Mouse (Mus musculus) limb, embryonic 11.5 days (tissue): ENCODE data around the gene Rin3. TPM values are rescaled to one million over a fixed set of nuclear protein-coding genes. Genes with fewer than 3 reads are reported as not detected.
A peak's percentile ranks its signal among the peaks of the same experiment; 100 is the strongest.

Experiments
- ATAC-seq: fragments of 200-750 bp; cut with Nextera tagmentation; 2 replicates; pipeline ENCODE4 v1.8.0; 2017; ENCODE audit warnings: low read depth; ENCODE audit not compliant: insufficient number of reproducible peaks, low FRiP score, low TSS enrichment
- DNase-seq: peaks from one replicate; pipeline ENCODE4 v3.0.0-alpha.2; 2015; ENCODE audit warnings: low spot score
- H3K27ac ChIP-seq: fragments of 300-500 bp; sonication (generic); replicated peaks from 2 replicates; pipeline ENCODE4 v1.5.1; 2014; ENCODE audit warnings: low read depth, mild to moderate bottlenecking, low read length
- H3K27me3 ChIP-seq: fragments of 300-500 bp; sonication (generic); 2 replicates; pipeline ENCODE4 v1.6.1; 2014; ENCODE audit warnings: mild to moderate bottlenecking, low read length, mixed read lengths; ENCODE audit not compliant: control insufficient read depth, insufficient read depth
- H3K36me3 ChIP-seq: fragments of 300-500 bp; sonication (generic); 2 replicates; pipeline ENCODE4 v1.6.1; 2014; ENCODE audit warnings: mild to moderate bottlenecking, low read length, moderate library complexity, mixed read lengths; ENCODE audit not compliant: control insufficient read depth, insufficient read depth
- H3K4me1 ChIP-seq: fragments of 300-500 bp; sonication (generic); 2 replicates; pipeline ENCODE4 v1.6.1; 2014; ENCODE audit warnings: low read length, mixed read lengths; ENCODE audit not compliant: control insufficient read depth, insufficient read depth
- H3K4me2 ChIP-seq: fragments of 300-500 bp; sonication (generic); 2 replicates; pipeline ENCODE4 v1.6.1; 2014; ENCODE audit warnings: low read depth, mild to moderate bottlenecking, moderate library complexity; ENCODE audit not compliant: severe bottlenecking
- H3K4me3 ChIP-seq: fragments of 300-500 bp; sonication (generic); 2 replicates; pipeline ENCODE4 v1.5.1; 2014; ENCODE audit warnings: low read depth, low read length
- H3K9ac ChIP-seq: fragments of 300-500 bp; sonication (generic); 2 replicates; pipeline ENCODE4 v1.6.1; 2014; ENCODE audit warnings: mild to moderate bottlenecking, low read length
- H3K9me3 ChIP-seq: fragments of 300-500 bp; sonication (generic); 2 replicates; pipeline ENCODE4 v1.6.1; 2016; ENCODE audit warnings: low read length; ENCODE audit not compliant: control insufficient read depth
- WGBS: fragments of 180-500 bp; shearing (Covaris S2); extraction: QIAGEN DNeasy Blood & Tissue Kit; methylation state at CpG from one replicate; pipeline ENCODE4 v1.1.7; 2014; 5-methylcytosine and 5-hydroxymethylcytosine counted together
- polyA plus RNA-seq: library from polyadenylated mRNA; unstranded; fragments of >200 nt; fragmentation: Nextera tagmentation; extraction: Ambion mirVana; gene quantifications from 2 replicates; pipeline ENCODE4 v1.2.1, GENCODE M21; 2014

Rin3 gene
- polyA plus RNA-seq, 1 experiment from 2014 or later: 4.2 TPM

DNA sequence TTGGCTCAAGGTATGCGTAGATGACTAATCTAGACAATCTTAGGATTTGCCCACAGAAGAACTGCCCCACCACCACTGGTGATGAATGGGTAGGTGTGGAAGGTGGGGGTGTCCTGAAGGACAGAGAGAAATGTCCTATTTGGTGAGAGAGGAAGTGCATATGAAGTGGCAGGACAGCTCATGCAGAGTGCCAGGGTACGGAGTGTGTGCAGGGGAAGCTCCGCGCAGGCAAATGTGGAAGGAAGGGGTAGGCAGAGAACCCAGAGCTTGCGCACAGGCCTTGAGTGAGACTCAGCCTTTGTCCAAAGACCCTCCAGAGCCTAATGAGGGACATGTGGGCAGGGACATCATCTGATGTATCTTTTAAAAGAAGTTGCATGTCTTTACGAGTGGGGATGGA is 57.6 kb downstream of the Rin3 start:
- H3K9ac ChIP-seq: no peak overlapping the region
- H3K27me3 ChIP-seq: no peaks in the 10 kb centered on the region
- no peaks in the 10 kb centered on the region for H3K36me3 ChIP-seq
- no peak overlapping the region for H3K4me2 ChIP-seq
- no peak for DNase-seq
- no peaks in the 10 kb centered on the region for H3K9me3 ChIP-seq
- WGBS: 90% methylated on average over 6 of the region's 6 CpGs
- H3K4me1 ChIP-seq: peaks cover 3% of the 10 kb centered on the region; the same call in 1 of the 2 replicates
- no peak overlapping the region for H3K27ac ChIP-seq
- H3K4me3 ChIP-seq: no peak overlapping the region
- no peak for ATAC-seq

GRCm38 (mm10) chr12:102342147-102342546 is 59.3 kb downstream of the Rin3 start:
- no peak overlapping the region for H3K4me3 ChIP-seq
- no peak overlapping the region for H3K9ac ChIP-seq
- H3K27ac ChIP-seq: no peak overlapping the region
- no peak for ATAC-seq
- peaks cover 3% of the 10 kb centered on the region; the same call in 1 of the 2 replicates for H3K4me1 ChIP-seq
- WGBS: 65% methylated on average over 2 of the region's 2 CpGs
- no peaks in the 10 kb centered on the region for H3K36me3 ChIP-seq
- H3K27me3 ChIP-seq: no peaks in the 10 kb centered on the region
- no peak for DNase-seq
- no peaks in the 10 kb centered on the region for H3K9me3 ChIP-seq
- H3K4me2 ChIP-seq: no peak overlapping the region

- 65% methylated on average over 3 of the region's 3 CpGs for WGBS
- Histone ChIP-seq H3K4me1 (peaks cover 3% of the 10 kb centered on the region; the same call in 1 of the 2 replicates), H3K36me3 (no peaks in the 10 kb centered on the region), H3K9ac (no peak overlapping the region), H3K4me3 (no peak overlapping the region), H3K27me3 (no peaks in the 10 kb centered on the region), H3K9me3 (no peaks in the 10 kb centered on the region), H3K27ac (no peak overlapping the region), H3K4me2 (no peak overlapping the region)
- ATAC-seq: no peak
- DNase-seq: no peak
Measured at GRCm38 (mm10) chr12:102342602-102343001, 59.8 kb downstream of the Rin3 start.

- no peak for ATAC-seq
Measured at GRCm38 (mm10) chr12:102345031-102345815, 62.4 kb downstream of the Rin3 start.

GRCm38 (mm10) chr12:102346507-102346906 is 63.7 kb downstream of the Rin3 start:
- no peak for ATAC-seq
- peak; percentile 62 for DNase-seq

More at GRCm38 (mm10) chr12:102345031-102345815, 62.4 kb downstream of the Rin3 start:
- Histone ChIP-seq H3K36me3 (no peaks in the 10 kb centered on the region), H3K27ac (0 out of 2 replicates have a peak overlapping the region, but pooled peaks have one; percentile 8), H3K27me3 (no peaks in the 10 kb centered on the region), H3K4me2 (no peak overlapping the region), H3K4me1 (peaks cover 3% of the 10 kb centered on the region; the same call in 1 of the 2 replicates), H3K4me3 (no peak overlapping the region), H3K9me3 (no peaks in the 10 kb centered on the region), H3K9ac (no peak overlapping the region)
- WGBS: 23% methylated on average over 14 of the region's 14 CpGs
- peak; percentile 64 for DNase-seq

DNA sequence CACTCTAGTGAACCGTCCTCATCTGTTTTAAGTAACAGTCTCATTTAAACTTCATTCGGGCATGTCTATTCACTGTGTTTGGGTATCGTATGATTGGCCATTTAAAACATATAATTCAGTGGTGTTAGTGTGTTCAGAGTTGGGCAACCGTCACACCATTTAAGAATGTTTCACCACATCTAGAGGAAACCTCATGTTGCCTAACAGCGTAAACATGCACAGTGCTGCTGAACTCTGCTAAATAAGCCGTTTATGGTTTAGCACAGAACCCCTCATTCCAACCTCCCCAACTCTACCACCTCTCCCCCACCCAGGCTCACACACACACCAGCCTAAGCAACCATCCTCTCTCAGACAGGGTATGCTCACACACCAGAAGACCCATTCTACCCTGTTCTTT is 65.6 kb downstream of the Rin3 start:
- H3K9me3 ChIP-seq: no peaks in the 10 kb centered on the region
- no peak overlapping the region for H3K27ac ChIP-seq
- no peak overlapping the region for H3K4me2 ChIP-seq
- no peak overlapping the region for H3K4me3 ChIP-seq
- H3K9ac ChIP-seq: no peak overlapping the region
- no peaks in the 10 kb centered on the region for H3K36me3 ChIP-seq
- 87% methylated on average over 6 of the region's 6 CpGs for WGBS
- DNase-seq (no peak), ATAC-seq (no peak)
- peaks cover 3% of the 10 kb centered on the region; the same call in 1 of the 2 replicates for H3K4me1 ChIP-seq
- no peaks in the 10 kb centered on the region for H3K27me3 ChIP-seq

More at GRCm38 (mm10) chr12:102346507-102346906, 63.7 kb downstream of the Rin3 start:
- H3K4me1 ChIP-seq: peaks cover 3% of the 10 kb centered on the region; the same call in 1 of the 2 replicates
- no peaks in the 10 kb centered on the region for H3K27me3 ChIP-seq
- H3K4me2 ChIP-seq: no peak overlapping the region
- no peaks in the 10 kb centered on the region for H3K36me3 ChIP-seq
- H3K9me3 ChIP-seq: no peaks in the 10 kb centered on the region
- no peak overlapping the region for H3K4me3 ChIP-seq
- H3K9ac ChIP-seq: no peak overlapping the region
- H3K27ac ChIP-seq: no peak overlapping the region
- WGBS: 28% methylated on average over 1 of the region's 1 CpGs

- no peak overlapping the region for H3K4me3 ChIP-seq
- WGBS: 88% methylated on average over 1 of the region's 1 CpGs
- H3K9me3 ChIP-seq: no peaks in the 10 kb centered on the region
- H3K9ac ChIP-seq: no peak overlapping the region
- no peak overlapping the region for H3K27ac ChIP-seq
- no peak overlapping the region for H3K4me2 ChIP-seq
- no peaks in the 10 kb centered on the region for H3K36me3 ChIP-seq
- DNase-seq: no peak
- no peaks in the 10 kb centered on the region for H3K4me1 ChIP-seq
- ATAC-seq: no peak
- no peaks in the 10 kb centered on the region for H3K27me3 ChIP-seq
Measured at GRCm38 (mm10) chr12:102350997-102351396, 68.1 kb downstream of the Rin3 start.

- WGBS: 82% methylated on average over 10 of the region's 10 CpGs
- Histone ChIP-seq H3K4me3 (no peak overlapping the region), H3K4me1 (no peaks in the 10 kb centered on the region), H3K27ac (no peak overlapping the region), H3K27me3 (no peaks in the 10 kb centered on the region), H3K9me3 (no peaks in the 10 kb centered on the region), H3K4me2 (no peak overlapping the region), H3K9ac (no peak overlapping the region), H3K36me3 (no peaks in the 10 kb centered on the region)
- DNase-seq (no peak), ATAC-seq (no peak)
Measured at GRCm38 (mm10) chr12:102354126-102354984, 71.5 kb downstream of the Rin3 start.
